In genomic region chr12:11149121-11149420, GRCm38 (mm10) we compare ENCODE assay signal across 9 mouse cellular contexts. TPM values are rescaled to one million over a fixed set of nuclear protein-coding genes. Genes with fewer than 3 reads are reported as not detected.
DNase-seq lines count a peak whose midpoint lies in the region; ATAC-seq and TF ChIP-seq lines count a peak whose summit lies in the region.
"Had no signal": no experiment of that assay in that cellular context is flagged by ENCODE, and none has a peak within 500 bp of the region (broad histone marks: within the 10 kb centered on the region; RNA-seq: fewer than 3 reads in every experiment).

No protein-coding gene starts in this region.

- no peaks in the 10 kb centered on the region for H3K36me3 ChIP-seq in G1E (replicated peaks)
- no peaks in the 10 kb centered on the region for H3K36me3 ChIP-seq in heart, embryonic 16.5 days (ENCODE audit: control insufficient read depth, insufficient read depth)
- no peaks in the 10 kb centered on the region for H3K36me3 ChIP-seq in liver, embryonic 16.5 days (ENCODE audit: control insufficient read depth, insufficient read depth)

- peak overlapping the region; percentile 60; the same call in 1 of the 2 replicates for H3K9ac ChIP-seq in heart, embryonic 16.5 days (ENCODE audit: low read length)
- no peak overlapping the region for H3K9ac ChIP-seq in liver, embryonic 16.5 days (ENCODE audit: low read depth, low read length)

- H3K9me3 ChIP-seq in G1E (replicated peaks), result no peaks in the 10 kb centered on the region
- no peaks in the 10 kb centered on the region for H3K9me3 ChIP-seq in heart, embryonic 16.5 days (replicated peaks; ENCODE audit: control insufficient read depth, low read length)
- no peaks in the 10 kb centered on the region for H3K9me3 ChIP-seq in liver, embryonic 16.5 days (replicated peaks; ENCODE audit: control insufficient read depth, low read length)

- peak; percentile 82 for DNase-seq in heart, adult 11 months
- no peak for DNase-seq in heart, postnatal 25 days (ENCODE audit: low spot score)
- DNase-seq in G1E (ENCODE audit: low spot score), result no peak
- no peak for DNase-seq in adrenal gland, adult 2 months
- no peak for DNase-seq in urinary bladder, postnatal 25 days (ENCODE audit: low spot score)
- no peak for DNase-seq in gastrocnemius, adult 8-10 months (ENCODE audit: low spot score in 2 of 2)

- peak overlapping the region; percentile 88 for H3K4me2 ChIP-seq in heart, embryonic 16.5 days (ENCODE audit: low read depth, low read length)
- H3K4me2 ChIP-seq in liver, embryonic 16.5 days (ENCODE audit: low read depth, low read length), result peak overlapping the region; percentile 54

- H3K4me3 ChIP-seq in G1E (ENCODE audit: low read depth, low read length), result peak overlapping the region; percentile 9; the same call in 1 of the 2 replicates
- peak overlapping the region; percentile 56 for H3K4me3 ChIP-seq in heart, embryonic 16.5 days (ENCODE audit: low read length)
- peak overlapping the region; percentile 44 for H3K4me3 ChIP-seq in liver, embryonic 16.5 days (ENCODE audit: low read depth, low read length)

- no peak for ATAC-seq in G1E (ENCODE audit: extremely low read depth, insufficient number of reproducible peaks, low FRiP score, poor library complexity, severe bottlenecking)
- no peak for ATAC-seq in heart, embryonic 16.5 days (replicated peaks; ENCODE audit: extremely low read depth, insufficient read depth, low FRiP score)
- ATAC-seq in liver, embryonic 16.5 days (ENCODE audit: low read depth), result no peak

- H3K27me3 ChIP-seq in G1E (ENCODE audit: insufficient read depth, low read length), result peaks cover 36% of the 10 kb centered on the region
- peaks cover 31% of the 10 kb centered on the region for H3K27me3 ChIP-seq in heart, embryonic 16.5 days (ENCODE audit: control insufficient read depth, insufficient read depth, low read length)
- peaks cover 37% of the 10 kb centered on the region for H3K27me3 ChIP-seq in liver, embryonic 16.5 days (ENCODE audit: control insufficient read depth, insufficient read depth, low read depth, low read length)

- intact Hi-C loops in heart, postnatal 25 days (cut with DNase I), result no loop called here

- peaks cover 15% of the 10 kb centered on the region for H3K4me1 ChIP-seq in G1E (ENCODE audit: insufficient read depth, low read depth, low read length)
- H3K4me1 ChIP-seq in heart, embryonic 16.5 days (ENCODE audit: control insufficient read depth, insufficient read depth, low read length), result no peaks in the 10 kb centered on the region
- H3K4me1 ChIP-seq in liver, embryonic 16.5 days (ENCODE audit: control insufficient read depth, low read depth, low read length), result no peaks in the 10 kb centered on the region

- H3K27ac ChIP-seq in heart, embryonic 16.5 days (ENCODE audit: low read length), result no peak overlapping the region
- H3K27ac ChIP-seq in liver, embryonic 16.5 days (ENCODE audit: low read length), result no peak overlapping the region

- no peak for TF ChIP-seq CTCF in G1E (IDR thresholded peaks at IDR 0.05; ENCODE audit: low read depth, low read length)

- WGBS in heart, embryonic 16.5 days, result under 1% methylated on average over 14 of the region's 14 CpGs
- WGBS in liver, embryonic 16.5 days (ENCODE audit: insufficient replicate concordance), result 1% methylated on average over 14 of the region's 14 CpGs

RNA-seq across cellular contexts. Expression of gene Kcns3, which starts 1.8 kb away (rescaled TPM):
- under 1 TPM; 0.29 to 0.39 TPM for total RNA-seq in heart, postnatal 25 days (2021)
- total RNA-seq in G1E (2014; fragmentation: Nextera tagmentation), result not detected in 2 replicates
- 0.11 and 0.12 TPM in 2 replicates for total RNA-seq in G1E (2017)
- 0.07 and 0.08 TPM in 2 replicates for polyA plus RNA-seq in G1E (2012)
- polyA plus RNA-seq in heart, embryonic 16.5 days (2015; fragmentation: Nextera tagmentation; extraction: Ambion mirVana), result 0.18 and 0.89 TPM in 2 replicates
- 0.09 and 0.15 TPM in 2 replicates for polyA plus RNA-seq in liver, embryonic 16.5 days (2015; fragmentation: Nextera tagmentation; extraction: Ambion mirVana)
- total RNA-seq in adrenal gland, adult 2 months (2021), result 1 to 10 TPM; 3.0 to 6.7 TPM
- polyA plus RNA-seq in adrenal gland, adult 2 months (2012; rRNA removed), result 1.5 and 1.6 TPM in 2 replicates
- 1 to 10 TPM in 1 of 4 experiments, under 1 TPM in 3; 0.65 to 1.1 (median 0.75) TPM for total RNA-seq in gastrocnemius, adult 8-10 months (2022)

RNA-seq across cellular contexts. Expression of gene Msgn1, which starts 59.7 kb away (rescaled TPM):
- not detected for total RNA-seq in heart, postnatal 25 days (2021)
- total RNA-seq in G1E (2014; fragmentation: Nextera tagmentation) (not detected in 2 replicates), G1E (2017) (not detected in 2 replicates)
- polyA plus RNA-seq in G1E (2012), result not detected in 2 replicates
- 0.41 TPM in 1 of 2 replicates, not detected in the other for polyA plus RNA-seq in heart, embryonic 16.5 days (2015; fragmentation: Nextera tagmentation; extraction: Ambion mirVana)
- polyA plus RNA-seq in liver, embryonic 16.5 days (2015; fragmentation: Nextera tagmentation; extraction: Ambion mirVana), result not detected in 2 replicates
- total RNA-seq in adrenal gland, adult 2 months (2021), result not detected
- not detected in 2 replicates for polyA plus RNA-seq in adrenal gland, adult 2 months (2012; rRNA removed)
- not detected for total RNA-seq in gastrocnemius, adult 8-10 months (2022)
- total RNA-seq: layer of hippocampus, postnatal 14 days had no signal
